Mouse (Mus musculus) neural tube, embryonic 14.5 days (tissue): ENCODE measurements around the gene Lpar2. TPM values are rescaled to one million over a fixed set of nuclear protein-coding genes. Genes with fewer than 3 reads are reported as not detected.

ENCODE experiments used
- ATAC-seq: fragments of 200-750 bp; cut with Nextera tagmentation; 2 replicates; pipeline ENCODE4 v1.8.0; 2017; ENCODE audit warnings: low read depth, mild to moderate bottlenecking, moderate TSS enrichment, moderate library complexity
- H3K27ac ChIP-seq: fragments of 300-500 bp; sonication (generic); 2 replicates; pipeline ENCODE4 v1.5.1; 2014; ENCODE audit warnings: low read depth, mild to moderate bottlenecking, control low read depth, low read length, moderate library complexity, mixed read lengths
- H3K27me3 ChIP-seq: fragments of 300-500 bp; sonication (generic); 2 replicates; pipeline ENCODE4 v1.6.1; 2014; ENCODE audit warnings: low read length; ENCODE audit not compliant: control insufficient read depth, insufficient read depth
- H3K36me3 ChIP-seq: fragments of 300-500 bp; sonication (generic); 2 replicates; pipeline ENCODE4 v1.6.1; 2014; ENCODE audit warnings: low read length, mixed read lengths; ENCODE audit not compliant: control insufficient read depth, insufficient read depth
- H3K4me1 ChIP-seq: fragments of 300-500 bp; sonication (generic); 2 replicates; pipeline ENCODE4 v1.6.1; 2014; ENCODE audit warnings: low read length; ENCODE audit not compliant: control insufficient read depth, insufficient read depth
- H3K4me2 ChIP-seq: fragments of 300-500 bp; sonication (generic); 2 replicates; pipeline ENCODE4 v1.6.1; 2014; ENCODE audit warnings: mild to moderate bottlenecking, low read depth, low read length, control low read depth
- H3K4me3 ChIP-seq: fragments of 300-500 bp; sonication (generic); 2 replicates; pipeline ENCODE4 v1.5.1; 2014; ENCODE audit warnings: low read depth, low read length, control low read depth, mixed read lengths
- H3K9ac ChIP-seq: fragments of 300-500 bp; sonication (generic); replicated peaks from 2 replicates; pipeline ENCODE4 v1.6.1; 2014; ENCODE audit warnings: low read depth, mild to moderate bottlenecking, control low read depth, low read length, mixed read lengths
- H3K9me3 ChIP-seq: fragments of 300-500 bp; sonication (generic); 2 replicates; pipeline ENCODE4 v1.6.1; 2016; ENCODE audit warnings: low read length; ENCODE audit not compliant: control insufficient read depth
- WGBS: fragments of 180-500 bp; shearing (Covaris S2); extraction: QIAGEN DNeasy Blood & Tissue Kit; methylation state at CpG from one replicate; pipeline ENCODE4 v1.1.7; 2014; 5-methylcytosine and 5-hydroxymethylcytosine counted together
- polyA plus RNA-seq: library from polyadenylated mRNA; unstranded; fragments of >200 nt; fragmentation: Nextera tagmentation; extraction: Ambion mirVana; gene quantifications from 2 replicates; pipeline ENCODE4 v1.2.1, GENCODE M21; 2014

Lpar2 gene
- polyA plus RNA-seq, 1 experiment from 2014 or later: 1.3 TPM

DNA sequence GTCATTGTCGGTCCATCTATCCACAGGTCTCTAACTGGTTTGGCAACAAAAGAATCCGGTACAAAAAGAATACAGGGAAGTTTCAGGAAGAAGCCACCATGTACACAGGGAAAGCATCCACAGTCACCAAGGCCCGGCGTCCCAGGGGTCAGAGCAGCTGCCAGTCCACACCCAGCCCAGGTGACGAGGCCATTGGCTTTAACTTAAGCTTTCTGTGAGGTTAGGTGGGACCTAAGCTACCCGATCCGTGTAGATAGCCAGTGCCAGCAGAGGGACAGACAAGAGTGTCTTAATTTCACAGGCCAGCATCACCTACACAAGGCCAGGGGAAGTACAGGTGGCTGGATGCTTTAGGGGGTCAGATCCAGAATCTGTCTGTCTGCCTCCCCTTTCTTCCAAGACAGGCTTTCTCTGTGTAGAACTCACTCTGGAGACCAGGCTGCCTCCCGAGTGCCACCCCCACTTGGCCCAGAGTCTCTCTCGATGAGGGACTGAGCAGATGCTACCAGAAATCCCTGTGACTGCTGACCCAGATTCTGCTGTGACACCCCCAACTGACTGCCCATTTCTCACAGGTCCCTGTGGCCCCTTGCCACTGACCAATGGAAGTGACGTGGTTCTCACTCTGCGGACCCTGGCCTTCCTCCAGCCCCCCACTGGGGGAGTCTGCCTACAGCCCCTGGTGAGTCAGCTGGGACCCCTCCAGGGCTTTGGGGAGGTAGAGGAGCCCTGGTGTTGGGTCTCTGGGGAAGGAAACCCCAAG lies 48.0 kb downstream of the Lpar2 start:
- WGBS: 83% methylated on average over 11 of the region's 11 CpGs
- Histone ChIP-seq H3K9ac (no peak overlapping the region), H3K27ac (no peak overlapping the region), H3K36me3 (peaks cover 8% of the 10 kb centered on the region; the same call in 1 of the 2 replicates), H3K4me3 (no peak overlapping the region), H3K27me3 (no peaks in the 10 kb centered on the region), H3K4me1 (no peaks in the 10 kb centered on the region), H3K4me2 (no peak overlapping the region), H3K9me3 (no peaks in the 10 kb centered on the region)
- no peak for ATAC-seq

DNA sequence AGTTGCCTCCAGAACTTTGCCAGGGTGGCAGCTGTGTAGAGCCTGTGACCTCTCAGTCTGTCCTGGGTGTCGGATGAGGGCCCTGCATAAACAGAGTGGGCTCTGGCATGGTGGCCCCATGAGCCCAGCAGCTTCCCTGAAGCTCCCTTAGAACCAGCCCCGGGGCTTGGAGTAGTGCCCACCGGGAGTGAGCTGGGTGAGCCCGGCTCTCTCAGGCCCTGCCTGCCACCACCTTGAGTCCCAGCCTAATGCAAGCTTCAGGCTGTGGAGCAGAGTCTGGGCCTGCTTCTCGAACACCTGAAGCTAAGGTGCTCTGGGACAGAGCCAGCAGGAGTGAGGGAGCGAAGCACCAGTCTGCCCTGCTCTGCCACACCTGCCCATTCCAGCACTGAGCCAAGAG lies 48.7 kb downstream of the Lpar2 start:
- Histone ChIP-seq H3K9me3 (no peaks in the 10 kb centered on the region), H3K27ac (no peak overlapping the region), H3K4me3 (no peak overlapping the region), H3K36me3 (0 out of 2 replicates have a peak, but pooled peaks cover 8% of the 10 kb centered on the region), H3K27me3 (no peaks in the 10 kb centered on the region), H3K4me1 (no peaks in the 10 kb centered on the region), H3K9ac (no peak overlapping the region), H3K4me2 (no peak overlapping the region)
- no peak for ATAC-seq
- 93% methylated on average over 6 of the region's 6 CpGs for WGBS

DNA sequence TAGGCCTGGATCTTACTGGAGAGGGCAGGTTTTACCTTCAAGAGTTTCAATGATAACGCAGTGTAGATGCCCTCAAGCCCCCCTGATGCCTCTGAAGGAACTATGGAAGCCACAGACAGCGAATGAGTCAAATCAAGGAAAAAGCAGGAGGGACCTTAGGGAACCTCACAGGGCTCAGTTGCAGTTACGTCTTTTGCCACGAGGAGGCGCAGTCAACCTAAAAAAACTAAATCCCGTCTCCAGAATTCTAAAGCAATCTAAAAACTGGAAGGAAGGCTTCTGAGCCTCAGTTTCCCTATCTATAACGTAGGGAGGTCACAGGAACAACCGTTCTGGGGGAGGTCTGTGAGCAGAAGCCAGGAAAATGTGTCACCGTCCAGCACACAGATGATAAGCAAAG lies 51.9 kb downstream of the Lpar2 start:
- Histone ChIP-seq H3K9me3 (no peaks in the 10 kb centered on the region), H3K27ac (no peak overlapping the region), H3K9ac (no peak overlapping the region), H3K4me2 (no peak overlapping the region), H3K4me3 (no peak overlapping the region), H3K4me1 (no peaks in the 10 kb centered on the region), H3K36me3 (0 out of 2 replicates have a peak, but pooled peaks cover 8% of the 10 kb centered on the region), H3K27me3 (peaks cover under 1% of the 10 kb centered on the region; the same call in 1 of the 2 replicates)
- no peak for ATAC-seq
- WGBS: 10% methylated on average over 9 of the region's 9 CpGs

DNA sequence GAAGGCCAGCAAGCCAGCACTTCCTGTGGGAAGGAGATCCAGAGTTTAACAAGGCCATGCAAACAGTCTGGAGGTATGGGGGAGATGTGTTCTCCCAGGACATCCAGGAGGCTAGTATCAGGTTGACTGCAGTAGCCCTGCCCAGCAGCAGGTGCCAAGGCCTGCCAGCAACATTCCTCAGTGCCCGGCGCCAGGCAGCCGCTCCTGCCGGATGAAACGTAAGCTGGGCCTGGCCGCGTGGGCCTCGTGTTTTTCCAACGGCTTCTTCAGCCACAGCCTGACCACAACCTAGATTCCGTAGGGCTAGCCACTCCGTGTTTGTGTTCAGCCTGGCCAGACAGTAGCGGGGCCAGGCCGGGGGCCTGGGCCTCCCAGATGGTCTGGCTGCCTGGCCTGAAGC lies 52.4 kb downstream of the Lpar2 start:
- Histone ChIP-seq H3K4me1 (no peaks in the 10 kb centered on the region), H3K36me3 (0 out of 2 replicates have a peak, but pooled peaks cover 8% of the 10 kb centered on the region), H3K9me3 (no peaks in the 10 kb centered on the region), H3K4me3 (no peak overlapping the region), H3K27me3 (peaks cover 6% of the 10 kb centered on the region), H3K4me2 (no peak overlapping the region), H3K27ac (no peak overlapping the region), H3K9ac (no peak overlapping the region)
- ATAC-seq: no peak
- 94% methylated on average over 13 of the region's 13 CpGs for WGBS

DNA sequence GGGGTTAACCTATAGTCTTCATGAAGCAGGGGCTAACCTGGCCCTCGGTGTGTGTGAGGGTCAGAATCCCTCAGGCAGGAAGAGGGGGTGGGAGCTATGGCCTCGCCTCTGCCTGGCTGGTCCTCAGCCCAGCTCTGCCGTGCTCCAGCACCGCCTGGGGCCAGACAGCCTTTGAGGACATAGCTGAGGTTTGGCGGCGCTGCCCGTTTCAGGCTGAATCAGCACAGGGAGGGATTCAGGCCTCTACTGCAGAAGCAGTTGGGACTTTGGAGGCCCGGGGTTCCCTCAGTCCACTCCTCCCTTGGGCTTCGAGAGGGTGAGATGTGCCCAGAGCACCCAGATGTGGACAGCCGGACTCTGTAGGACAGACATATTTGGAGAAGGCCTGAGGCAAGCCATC lies 53.9 kb downstream of the Lpar2 start:
- Histone ChIP-seq H3K4me2 (no peak overlapping the region), H3K36me3 (0 out of 2 replicates have a peak, but pooled peaks cover 8% of the 10 kb centered on the region), H3K4me1 (no peaks in the 10 kb centered on the region), H3K4me3 (no peak overlapping the region), H3K27me3 (peaks cover 20% of the 10 kb centered on the region), H3K27ac (no peak overlapping the region), H3K9me3 (no peaks in the 10 kb centered on the region), H3K9ac (no peak overlapping the region)
- WGBS: 45% methylated on average over 10 of the region's 10 CpGs
- ATAC-seq: no peak

DNA sequence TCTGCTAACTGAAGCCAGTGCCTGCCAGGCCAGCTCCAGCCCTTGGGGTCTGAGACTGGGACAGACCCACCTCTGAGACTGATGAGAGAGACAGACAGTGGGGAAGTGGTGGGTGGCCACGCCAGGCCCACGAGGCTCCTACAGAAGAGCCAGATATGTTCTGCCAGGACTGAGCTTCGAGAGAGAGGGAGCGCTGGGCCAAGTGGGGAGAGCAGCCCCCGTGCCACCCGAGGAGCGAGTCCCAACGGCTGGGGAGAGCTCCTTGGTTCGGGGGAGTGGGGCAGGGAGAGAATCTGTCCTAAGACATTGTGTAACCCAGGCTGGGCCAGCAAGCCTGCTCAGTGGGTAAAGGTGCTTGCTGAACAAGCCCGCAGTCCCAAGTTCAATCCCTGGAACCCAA lies 54.7 kb downstream of the Lpar2 start:
- WGBS: 78% methylated on average over 10 of the region's 10 CpGs
- H3K9me3 ChIP-seq: no peaks in the 10 kb centered on the region
- no peak overlapping the region for H3K4me3 ChIP-seq
- peaks cover 29% of the 10 kb centered on the region for H3K27me3 ChIP-seq
- no peak overlapping the region for H3K9ac ChIP-seq
- no peak overlapping the region for H3K27ac ChIP-seq
- no peak overlapping the region for H3K4me2 ChIP-seq
- H3K36me3 ChIP-seq: 0 out of 2 replicates have a peak, but pooled peaks cover 3% of the 10 kb centered on the region
- ATAC-seq: no peak
- H3K4me1 ChIP-seq: no peaks in the 10 kb centered on the region

DNA sequence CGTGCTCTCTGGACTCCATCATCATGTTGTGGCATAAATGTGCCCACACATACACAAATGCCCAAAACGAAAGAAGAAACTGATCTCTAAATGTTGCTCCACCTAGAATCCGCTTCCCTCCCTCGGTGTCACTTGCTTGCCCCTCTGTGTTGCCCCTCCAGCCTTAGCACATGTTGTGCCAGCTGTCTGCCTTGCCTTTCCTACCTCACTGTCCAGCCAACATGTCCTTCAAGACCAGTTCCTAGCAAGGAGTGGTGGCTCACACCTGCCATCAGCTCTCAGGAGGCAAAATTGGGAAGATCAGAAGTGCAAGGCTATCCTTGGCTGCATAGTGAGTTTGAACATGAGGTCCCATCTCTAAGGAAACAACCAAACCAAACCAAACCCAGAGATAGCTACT lies 55.2 kb downstream of the Lpar2 start:
- H3K36me3 ChIP-seq: 0 out of 2 replicates have a peak, but pooled peaks cover 2% of the 10 kb centered on the region
- H3K4me3 ChIP-seq: no peak overlapping the region
- no peak overlapping the region for H3K27ac ChIP-seq
- H3K9me3 ChIP-seq: no peaks in the 10 kb centered on the region
- no peak for ATAC-seq
- H3K4me2 ChIP-seq: no peak overlapping the region
- whole genome bisulfite sequencing: 85% methylated on average over 4 of the region's 4 CpGs
- H3K27me3 ChIP-seq: peaks cover 33% of the 10 kb centered on the region
- 0 out of 2 replicates have a peak, but pooled peaks cover under 1% of the 10 kb centered on the region for H3K4me1 ChIP-seq
- no peak overlapping the region for H3K9ac ChIP-seq

DNA sequence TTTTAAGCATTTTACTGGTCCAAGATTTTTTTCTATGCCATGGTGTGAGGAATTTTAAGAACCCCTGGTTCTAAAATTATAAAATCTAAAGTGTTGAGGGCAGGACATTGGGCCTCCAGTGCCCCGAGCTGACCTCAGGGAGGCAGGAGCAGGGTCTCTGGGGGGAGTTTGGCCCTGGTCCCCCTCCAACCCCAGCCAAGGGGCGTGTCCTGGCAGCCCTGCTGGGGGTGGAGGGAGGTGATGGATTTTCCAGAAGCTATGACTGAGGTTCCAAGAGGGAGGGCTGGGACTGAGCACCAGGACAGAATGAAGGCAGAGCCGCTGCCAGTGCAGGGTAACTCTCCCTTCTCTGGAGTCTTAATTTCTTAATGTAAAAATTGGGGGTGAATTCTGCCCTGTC lies 55.8 kb downstream of the Lpar2 start:
- Histone ChIP-seq H3K4me1 (0 out of 2 replicates have a peak, but pooled peaks cover 2% of the 10 kb centered on the region), H3K9ac (no peak overlapping the region), H3K27ac (no peak overlapping the region), H3K9me3 (no peaks in the 10 kb centered on the region), H3K27me3 (peaks cover 39% of the 10 kb centered on the region), H3K4me3 (no peak overlapping the region), H3K36me3 (no peaks in the 10 kb centered on the region), H3K4me2 (no peak overlapping the region)
- no peak for ATAC-seq
- 71% methylated on average over 3 of the region's 3 CpGs for WGBS

DNA sequence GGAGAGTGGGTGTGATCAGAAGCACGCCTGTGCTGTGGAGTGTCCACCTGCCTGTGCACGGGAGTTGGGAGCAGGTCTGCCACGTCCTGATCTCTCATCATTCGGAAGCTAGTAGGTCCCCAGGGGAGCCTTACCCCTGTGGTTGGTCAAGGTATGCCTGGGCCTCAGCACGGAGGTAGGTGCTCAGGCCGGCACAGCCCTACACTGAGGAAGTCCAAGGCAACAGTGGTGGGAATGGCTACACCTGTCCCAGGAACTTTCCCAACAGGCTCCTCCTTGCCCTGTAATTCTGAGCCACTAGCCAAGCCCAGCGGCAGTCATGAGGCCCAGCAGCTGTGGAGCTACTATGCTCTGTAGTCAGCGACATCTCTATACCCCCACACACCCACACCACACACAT lies 57.4 kb downstream of the Lpar2 start:
- ATAC-seq: no peak
- Histone ChIP-seq H3K27ac (no peak overlapping the region), H3K4me2 (no peak overlapping the region), H3K4me1 (0 out of 2 replicates have a peak, but pooled peaks cover 2% of the 10 kb centered on the region), H3K4me3 (no peak overlapping the region), H3K9ac (no peak overlapping the region), H3K9me3 (no peaks in the 10 kb centered on the region), H3K36me3 (no peaks in the 10 kb centered on the region), H3K27me3 (peaks cover 55% of the 10 kb centered on the region)
- 58% methylated on average over 8 of the region's 8 CpGs for WGBS
